Mouse (Mus musculus): ENCODE measurements around the gene Faim2. TPM values are rescaled to one million over a fixed set of nuclear protein-coding genes. Genes with fewer than 3 reads are reported as not detected.

Gene Faim2
- polyA plus RNA-seq (2016; fragmentation: Nextera tagmentation; extraction: Ambion mirVana): 6.3 and 6.7 TPM in 2 replicates

GRCm38 (mm10) chr15:99527629-99528353 is at the start of gene Faim2:
Gene Faim2 (minus strand): TSS chr15:99528165.
- peak; percentile 29; the same call in 1 of the 2 replicates for ATAC-seq (ENCODE audit: low FRiP score, low read depth)
- 14% methylated on average over 26 of the region's 27 CpGs for WGBS
- H3K4me3 ChIP-seq: peak within 1 kb of the TSS; percentile 13; the same call in 1 of the 2 replicates
- no peak within 1 kb of the TSS for H3K27ac ChIP-seq
- peaks cover 9% of the 10 kb centered on the region; the same call in 1 of the 2 replicates for H3K4me1 ChIP-seq
- peaks cover 10% of the 10 kb centered on the region; the same call in 1 of the 2 replicates for H3K27me3 ChIP-seq (replicated peaks)
- H3K9me3 ChIP-seq: no peaks in the 10 kb centered on the region
- no peaks in the 10 kb centered on the region for H3K36me3 ChIP-seq
- H3K9ac ChIP-seq: peak within 1 kb of the TSS; percentile 30; the same call in 1 of the 2 replicates
- peak within 1 kb of the TSS; percentile 55 for H3K4me2 ChIP-seq (replicated peaks)

- Histone ChIP-seq H3K27me3 (replicated peaks) (no peaks in the 10 kb centered on the region), H3K9me3 (no peaks in the 10 kb centered on the region), H3K4me2 (replicated peaks) (no peak overlapping the region), H3K27ac (no peak overlapping the region), H3K4me3 (no peak overlapping the region), H3K9ac (no peak overlapping the region), H3K36me3 (no peaks in the 10 kb centered on the region), H3K4me1 (0 out of 2 replicates have a peak, but pooled peaks cover 8% of the 10 kb centered on the region)
- ATAC-seq (ENCODE audit: low FRiP score, low read depth): no peak
- WGBS: 90% methylated on average over 10 of the region's 10 CpGs
Observed at GRCm38 (mm10) chr15:99569123-99569522, 41.2 kb upstream of the Faim2 start.

GRCm38 (mm10) chr15:99568682-99569081 is 40.7 kb upstream of the Faim2 start:
- H3K4me2 ChIP-seq (replicated peaks): no peak overlapping the region
- WGBS: 55% methylated on average over 6 of the region's 6 CpGs
- H3K36me3 ChIP-seq: no peaks in the 10 kb centered on the region
- no peak overlapping the region for H3K9ac ChIP-seq
- no peak overlapping the region for H3K4me3 ChIP-seq
- no peak for ATAC-seq (ENCODE audit: low FRiP score, low read depth)
- H3K27me3 ChIP-seq (replicated peaks): no peaks in the 10 kb centered on the region
- H3K9me3 ChIP-seq: no peaks in the 10 kb centered on the region
- H3K4me1 ChIP-seq: 0 out of 2 replicates have a peak, but pooled peaks cover 8% of the 10 kb centered on the region
- no peak overlapping the region for H3K27ac ChIP-seq

DNA sequence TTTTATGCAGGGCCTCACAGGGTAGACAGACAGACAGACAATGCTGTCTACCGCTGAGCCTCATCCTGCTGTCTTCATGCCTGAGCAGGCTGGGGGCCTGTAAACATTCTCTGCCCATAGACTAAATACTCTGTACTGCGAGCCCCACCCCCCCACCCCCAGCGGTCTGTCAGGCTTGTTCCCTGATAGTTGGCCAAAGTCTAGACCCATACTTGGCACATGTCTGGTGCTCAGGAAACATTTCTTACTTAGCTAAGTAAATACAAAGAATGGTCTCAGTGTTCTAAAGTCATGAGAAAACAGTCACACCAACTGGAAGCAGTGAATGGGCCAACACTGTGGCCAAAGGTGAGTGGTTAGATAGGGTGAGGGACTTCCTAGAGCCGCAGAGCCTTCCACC is 39.4 kb upstream of the Faim2 start:
- H3K4me1 ChIP-seq: 0 out of 2 replicates have a peak, but pooled peaks cover 8% of the 10 kb centered on the region
- no peak overlapping the region for H3K4me3 ChIP-seq
- 91% methylated on average over 4 of the region's 4 CpGs for WGBS
- H3K9me3 ChIP-seq: no peaks in the 10 kb centered on the region
- no peak overlapping the region for H3K27ac ChIP-seq
- no peak for ATAC-seq (ENCODE audit: low FRiP score, low read depth)
- H3K36me3 ChIP-seq: no peaks in the 10 kb centered on the region
- H3K4me2 ChIP-seq (replicated peaks): no peak overlapping the region
- H3K9ac ChIP-seq: no peak overlapping the region
- H3K27me3 ChIP-seq (replicated peaks): no peaks in the 10 kb centered on the region

DNA sequence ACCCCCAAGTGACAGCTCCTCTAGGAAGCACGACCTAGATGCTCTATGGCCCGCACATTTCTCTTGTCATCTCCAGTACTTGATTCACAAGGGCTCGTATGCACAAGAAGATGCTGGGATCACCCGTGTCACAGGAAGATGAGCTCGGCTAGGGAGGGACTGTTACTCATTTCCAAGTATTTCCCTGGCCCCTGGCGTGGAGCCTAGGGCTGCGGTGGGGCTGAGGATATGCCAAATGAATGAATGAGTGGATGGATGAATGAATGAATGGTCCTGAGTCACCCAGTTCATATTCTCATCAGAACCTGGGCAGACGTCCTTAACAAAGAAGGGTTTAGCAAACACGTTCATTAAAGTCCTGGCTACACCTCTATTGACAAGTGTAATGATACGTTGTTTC is 32.3 kb upstream of the Faim2 start:
- 81% methylated on average over 10 of the region's 10 CpGs for WGBS
- no peaks in the 10 kb centered on the region for H3K9me3 ChIP-seq
- no peak overlapping the region for H3K9ac ChIP-seq
- no peaks in the 10 kb centered on the region for H3K36me3 ChIP-seq
- H3K4me3 ChIP-seq: no peak overlapping the region
- ATAC-seq (ENCODE audit: low FRiP score, low read depth): no peak
- H3K4me1 ChIP-seq: no peaks in the 10 kb centered on the region
- H3K4me2 ChIP-seq (replicated peaks): no peak overlapping the region
- H3K27me3 ChIP-seq (replicated peaks): no peaks in the 10 kb centered on the region
- no peak overlapping the region for H3K27ac ChIP-seq

DNA sequence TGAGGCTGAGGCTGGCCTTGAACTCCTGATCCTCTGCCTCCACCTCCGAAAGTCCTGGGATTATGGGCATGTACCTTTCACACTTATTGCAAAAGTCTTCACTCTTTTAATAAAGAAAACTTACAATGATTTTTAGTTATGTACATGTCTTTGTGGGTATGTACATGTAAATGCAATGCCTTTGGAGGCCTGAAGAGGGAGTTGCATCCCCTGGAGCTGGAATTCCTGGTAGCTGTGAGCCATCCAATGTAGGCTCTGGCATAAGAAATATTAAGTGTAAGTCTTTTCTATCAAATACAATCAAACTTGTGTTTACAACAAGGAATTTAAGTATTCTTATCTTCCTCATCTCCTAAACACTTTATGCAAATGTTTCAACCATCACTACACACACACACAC is 31.0 kb upstream of the Faim2 start:
- WGBS: 84% methylated on average over 1 of the region's 1 CpGs
- ATAC-seq (ENCODE audit: low FRiP score, low read depth): no peak
- Histone ChIP-seq H3K4me1 (no peaks in the 10 kb centered on the region), H3K4me2 (replicated peaks) (no peak overlapping the region), H3K27me3 (replicated peaks) (no peaks in the 10 kb centered on the region), H3K36me3 (no peaks in the 10 kb centered on the region), H3K27ac (no peak overlapping the region), H3K9ac (no peak overlapping the region), H3K4me3 (no peak overlapping the region), H3K9me3 (no peaks in the 10 kb centered on the region)

DNA sequence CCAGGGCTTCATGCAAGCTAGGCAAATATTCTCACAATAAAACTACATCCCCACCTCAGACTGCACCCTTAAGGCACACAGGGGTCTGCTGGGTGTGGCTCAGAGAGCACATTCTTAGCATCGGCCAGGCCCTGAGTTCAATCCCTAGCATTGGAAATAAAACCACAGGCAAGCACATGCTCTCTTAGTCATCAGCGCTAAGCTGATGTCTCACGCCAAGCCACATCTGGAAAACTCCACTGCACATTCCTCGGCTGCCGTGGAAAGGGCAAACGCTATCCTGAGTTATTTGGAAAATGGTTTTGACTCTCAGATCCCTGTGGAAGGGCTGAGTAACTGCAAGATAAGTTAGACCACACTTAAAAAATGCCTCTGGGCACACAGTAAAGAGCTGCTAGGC is 25.8 kb upstream of the Faim2 start:
- H3K4me2 ChIP-seq (replicated peaks): no peak overlapping the region
- H3K4me1 ChIP-seq: no peaks in the 10 kb centered on the region
- WGBS: 79% methylated on average over 6 of the region's 6 CpGs
- no peak overlapping the region for H3K9ac ChIP-seq
- H3K27me3 ChIP-seq (replicated peaks): no peaks in the 10 kb centered on the region
- no peaks in the 10 kb centered on the region for H3K36me3 ChIP-seq
- H3K27ac ChIP-seq: no peak overlapping the region
- no peaks in the 10 kb centered on the region for H3K9me3 ChIP-seq
- no peak for ATAC-seq (ENCODE audit: low FRiP score, low read depth)
- H3K4me3 ChIP-seq: no peak overlapping the region

DNA sequence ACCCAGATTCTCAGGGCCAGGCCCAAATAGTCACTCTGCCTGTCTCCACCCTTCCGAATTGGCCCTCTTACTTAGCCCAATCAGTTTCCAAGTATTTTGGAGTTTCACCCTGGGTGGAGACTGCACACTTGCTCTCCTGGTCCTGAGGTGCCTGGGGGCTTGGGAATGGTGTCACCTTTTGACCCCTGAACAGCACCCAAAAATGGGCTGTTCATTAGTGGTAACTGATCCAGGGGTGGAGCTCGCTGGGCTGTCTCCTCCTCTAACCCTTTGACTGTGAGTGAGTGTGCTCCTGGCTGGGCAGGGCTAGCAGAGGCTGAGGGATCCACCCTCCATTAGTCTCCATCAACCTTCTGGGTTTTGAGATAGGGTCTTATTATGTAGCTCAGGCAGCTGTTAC is 21.9 kb upstream of the Faim2 start:
- Histone ChIP-seq H3K4me3 (no peak overlapping the region), H3K27me3 (replicated peaks) (no peaks in the 10 kb centered on the region), H3K9me3 (no peaks in the 10 kb centered on the region), H3K4me1 (no peaks in the 10 kb centered on the region), H3K36me3 (no peaks in the 10 kb centered on the region), H3K9ac (no peak overlapping the region), H3K4me2 (replicated peaks) (no peak overlapping the region), H3K27ac (no peak overlapping the region)
- WGBS: 49% methylated on average over 2 of the region's 2 CpGs
- no peak for ATAC-seq (ENCODE audit: low FRiP score, low read depth)

GRCm38 (mm10) chr15:99547732-99548131 is 19.8 kb upstream of the Faim2 start:
- no peak overlapping the region for H3K27ac ChIP-seq
- H3K36me3 ChIP-seq: no peaks in the 10 kb centered on the region
- H3K9me3 ChIP-seq: no peaks in the 10 kb centered on the region
- no peaks in the 10 kb centered on the region for H3K4me1 ChIP-seq
- no peak overlapping the region for H3K4me2 ChIP-seq (replicated peaks)
- H3K27me3 ChIP-seq (replicated peaks): no peaks in the 10 kb centered on the region
- H3K4me3 ChIP-seq: no peak overlapping the region
- no peak overlapping the region for H3K9ac ChIP-seq
- WGBS: 79% methylated on average over 6 of the region's 6 CpGs
- ATAC-seq (ENCODE audit: low FRiP score, low read depth): no peak

- no peak overlapping the region for H3K9ac ChIP-seq
- no peaks in the 10 kb centered on the region for H3K36me3 ChIP-seq
- no peak overlapping the region for H3K27ac ChIP-seq
- H3K27me3 ChIP-seq (replicated peaks): no peaks in the 10 kb centered on the region
- ATAC-seq (ENCODE audit: low FRiP score, low read depth): no peak
- H3K4me1 ChIP-seq: no peaks in the 10 kb centered on the region
- H3K4me2 ChIP-seq (replicated peaks): no peak overlapping the region
- H3K9me3 ChIP-seq: no peaks in the 10 kb centered on the region
- no peak overlapping the region for H3K4me3 ChIP-seq
- WGBS: 70% methylated on average over 11 of the region's 11 CpGs
Observed at GRCm38 (mm10) chr15:99546596-99546995, 18.6 kb upstream of the Faim2 start.

- no peak overlapping the region for H3K4me3 ChIP-seq
- no peak overlapping the region for H3K27ac ChIP-seq
- H3K27me3 ChIP-seq (replicated peaks): no peaks in the 10 kb centered on the region
- H3K9me3 ChIP-seq: no peaks in the 10 kb centered on the region
- ATAC-seq (ENCODE audit: low FRiP score, low read depth): no peak
- 74% methylated on average over 7 of the region's 7 CpGs for WGBS
- H3K4me2 ChIP-seq (replicated peaks): no peak overlapping the region
- no peaks in the 10 kb centered on the region for H3K36me3 ChIP-seq
- H3K9ac ChIP-seq: no peak overlapping the region
- H3K4me1 ChIP-seq: no peaks in the 10 kb centered on the region
Observed at GRCm38 (mm10) chr15:99544047-99544446, 16.1 kb upstream of the Faim2 start.

DNA sequence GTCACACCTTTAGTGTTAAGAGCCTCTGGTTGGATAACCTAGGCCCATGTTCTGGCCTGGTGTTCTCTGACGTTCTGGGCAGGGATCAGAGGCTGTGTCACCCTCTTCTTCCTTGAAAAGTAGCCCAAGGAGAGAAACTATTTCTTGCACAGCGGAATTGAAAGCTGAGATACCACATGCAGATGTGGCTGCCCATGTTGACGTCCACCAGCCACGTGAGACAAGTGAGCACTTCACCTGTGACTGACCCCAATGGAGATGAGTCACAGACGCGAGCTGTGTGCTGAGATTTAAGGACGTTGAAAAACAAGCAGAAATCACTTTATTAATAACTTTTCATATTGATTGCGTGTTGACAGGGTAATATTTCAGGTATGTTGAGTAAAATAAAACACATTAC is 11.9 kb upstream of the Faim2 start:
- Histone ChIP-seq H3K4me2 (replicated peaks) (no peak overlapping the region), H3K4me3 (no peak overlapping the region), H3K36me3 (no peaks in the 10 kb centered on the region), H3K4me1 (0 out of 2 replicates have a peak, but pooled peaks cover 6% of the 10 kb centered on the region), H3K9me3 (no peaks in the 10 kb centered on the region), H3K9ac (no peak overlapping the region), H3K27me3 (replicated peaks) (no peaks in the 10 kb centered on the region; the same call in 1 of the 2 replicates), H3K27ac (no peak overlapping the region)
- 75% methylated on average over 8 of the region's 8 CpGs for WGBS
- no peak for ATAC-seq (ENCODE audit: low FRiP score, low read depth)

All from neural tube, embryonic 12.5 days (tissue).